12 mouse cellular contexts compared by ENCODE assay signal in the genomic region with DNA sequence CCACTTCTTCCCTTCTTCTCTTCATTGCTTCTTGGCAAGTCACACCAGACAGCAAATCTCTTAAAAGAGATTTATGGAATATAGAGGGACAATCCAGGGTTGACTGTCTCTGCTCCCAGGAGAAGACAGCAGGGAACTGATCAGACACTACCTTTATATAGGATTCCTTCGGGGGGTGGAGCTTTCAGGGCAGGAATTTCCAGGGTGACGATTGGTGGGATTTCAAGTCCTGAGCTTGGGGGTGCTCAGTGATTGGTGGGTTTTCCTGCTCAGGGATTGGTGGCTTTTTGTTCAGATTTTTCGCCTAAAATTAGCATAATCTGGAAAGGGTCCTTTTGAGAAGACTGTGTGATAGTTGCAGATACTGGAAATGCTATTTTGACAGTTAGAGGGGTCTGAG.
"Had no signal": no experiment of that assay in that cellular context is flagged by ENCODE, and none has a peak within 500 bp of the region (broad histone marks: within the 10 kb centered on the region; RNA-seq: fewer than 3 reads in every experiment).

No protein-coding gene starts in this region.

- H3K9ac ChIP-seq: kidney, embryonic 15.5 days; limb, embryonic 12.5 days; limb, embryonic 15.5 days; liver, embryonic 12.5 days; liver, embryonic 15.5 days; lung, embryonic 15.5 days; midbrain, embryonic 13.5 days; neural tube, embryonic 12.5 days; neural tube, embryonic 15.5 days had no signal

- H3K36me3 ChIP-seq: kidney, embryonic 15.5 days; limb, embryonic 12.5 days; limb, embryonic 15.5 days; liver, embryonic 12.5 days; liver, embryonic 15.5 days; lung, embryonic 15.5 days; midbrain, embryonic 10.5 days; midbrain, embryonic 13.5 days; neural tube, embryonic 12.5 days; neural tube, embryonic 15.5 days had no signal

- H3K27ac ChIP-seq: kidney, embryonic 15.5 days; limb, embryonic 12.5 days; limb, embryonic 15.5 days; liver, embryonic 12.5 days; liver, embryonic 15.5 days; lung, embryonic 15.5 days; midbrain, embryonic 10.5 days; midbrain, embryonic 13.5 days; neural tube, embryonic 12.5 days; neural tube, embryonic 15.5 days; stomach, postnatal 0 days had no signal

- H3K4me3 ChIP-seq: kidney, embryonic 15.5 days; limb, embryonic 12.5 days; limb, embryonic 15.5 days; liver, embryonic 12.5 days; liver, embryonic 15.5 days; lung, embryonic 15.5 days; megakaryocyte, embryonic 14.5 days; midbrain, embryonic 10.5 days; midbrain, embryonic 13.5 days; neural tube, embryonic 12.5 days; neural tube, embryonic 15.5 days had no signal

- H3K27me3 ChIP-seq: kidney, embryonic 15.5 days; limb, embryonic 12.5 days; limb, embryonic 15.5 days; liver, embryonic 12.5 days; liver, embryonic 15.5 days; lung, embryonic 15.5 days; midbrain, embryonic 13.5 days; neural tube, embryonic 12.5 days; neural tube, embryonic 15.5 days had no signal

- H3K9me3 ChIP-seq: kidney, embryonic 15.5 days; limb, embryonic 12.5 days; limb, embryonic 15.5 days; liver, embryonic 12.5 days; liver, embryonic 15.5 days; lung, embryonic 15.5 days; megakaryocyte, embryonic 14.5 days; midbrain, embryonic 10.5 days; midbrain, embryonic 13.5 days; neural tube, embryonic 12.5 days; neural tube, embryonic 15.5 days had no signal

- H3K4me1 ChIP-seq: limb, embryonic 12.5 days; limb, embryonic 15.5 days; liver, embryonic 12.5 days; midbrain, embryonic 10.5 days; midbrain, embryonic 13.5 days; neural tube, embryonic 12.5 days; neural tube, embryonic 15.5 days had no signal

- H3K4me2 ChIP-seq: kidney, embryonic 15.5 days; limb, embryonic 12.5 days; limb, embryonic 15.5 days; liver, embryonic 12.5 days; liver, embryonic 15.5 days; lung, embryonic 15.5 days; midbrain, embryonic 13.5 days; neural tube, embryonic 12.5 days; neural tube, embryonic 15.5 days had no signal

- ATAC-seq: liver, embryonic 12.5 days had no signal
